Mouse (Mus musculus) testis, adult 2 months (tissue): ENCODE results near the gene Igfbp2.

Source experiments
- CTCF ChIP-seq: fragments of 200-500 bp; IDR thresholded peaks from 2 replicates; pipeline ENCODE4 v1.5.1; 2012; ENCODE audit warnings: low read depth, mild to moderate bottlenecking, inconsistent platforms, low read length, moderate library complexity; ENCODE audit not compliant: control insufficient read depth, insufficient read depth, insufficient replicate concordance
- POLR2A ChIP-seq: fragments of 200-500 bp; IDR thresholded peaks from 2 replicates; pipeline ENCODE4 v1.6.1; 2012; ENCODE audit warnings: low read depth, mild to moderate bottlenecking, inconsistent platforms, low read length, moderate library complexity; ENCODE audit not compliant: control insufficient read depth

- TF ChIP-seq POLR2A (no peak), CTCF (no peak)
Observed at GRCm38 (mm10) chr1:72866417-72866816, 42.1 kb downstream of the Igfbp2 start.
